Mouse (Mus musculus) CD4-positive naive resting alpha-beta T cell, adult 76 days (primary cell): ENCODE measurements around the gene Taar5. TPM values are rescaled to one million over a fixed set of nuclear protein-coding genes. Genes with fewer than 3 reads are reported as not detected.

Source experiments
- total RNA-seq: library from RNA; stranded (reverse); gene quantifications from one replicate; pipeline ENCODE4 v1.2.4, GENCODE M21; 2023

The Taar5 gene
- not detected for total RNA-seq

GRCm38 (mm10) chr10:23970656-23971165 is at the start of gene Taar5:
TSS of gene Taar5 (plus strand) at chr10:23970706.

GRCm38 (mm10) chr10:23938312-23938711 is 32.2 kb upstream of the Taar5 start, which contains the start of gene Taar2:
TSS of gene Taar2 (plus strand) at chr10:23938572.

DNA sequence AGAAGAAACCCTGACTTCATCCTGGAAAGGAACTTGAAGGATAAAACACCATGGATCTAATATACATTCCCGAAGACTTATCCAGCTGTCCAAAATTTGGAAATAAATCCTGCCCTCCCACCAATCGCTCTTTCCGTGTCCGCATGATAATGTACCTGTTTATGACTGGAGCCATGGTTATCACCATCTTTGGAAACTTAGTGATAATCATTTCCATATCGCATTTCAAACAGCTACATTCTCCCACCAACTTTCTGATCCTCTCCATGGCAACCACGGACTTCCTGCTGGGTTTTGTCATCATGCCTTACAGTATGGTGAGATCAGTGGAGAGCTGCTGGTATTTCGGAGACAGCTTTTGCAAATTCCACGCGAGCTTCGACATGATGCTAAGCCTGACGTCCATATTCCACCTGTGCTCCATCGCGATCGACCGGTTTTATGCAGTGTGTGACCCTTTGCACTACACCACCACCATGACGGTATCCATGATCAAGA is 20.9 kb upstream of the Taar5 start, which contains the start of gene Taar3:
Taar3 (plus strand) TSS at position 51 of the 498 bp plus-strand sequence.

GRCm38 (mm10) chr10:23960444-23960915 is 10.0 kb upstream of the Taar5 start, which contains the start of gene Taar4:
TSS of gene Taar4 (plus strand) at chr10:23960494.

DNA sequence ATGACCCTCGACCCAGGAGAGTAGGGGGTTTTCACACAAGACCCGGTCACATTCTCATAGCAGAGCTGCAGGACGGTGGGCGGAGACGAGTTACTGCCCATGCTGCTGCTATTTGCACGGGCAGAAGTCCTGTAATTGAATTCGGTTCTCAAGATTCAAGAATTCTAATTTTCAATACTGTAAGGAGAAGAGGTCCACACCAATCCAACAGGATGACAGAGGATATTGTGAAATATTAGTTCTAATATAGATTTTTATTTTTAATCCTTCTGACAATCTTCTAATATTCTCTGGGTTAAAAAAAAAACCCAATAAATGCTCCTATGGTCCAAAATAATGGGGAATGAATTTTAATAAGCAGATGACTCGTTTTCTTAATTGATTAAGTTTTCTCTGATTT is 15.0 kb downstream of the Taar5 start, which contains the start of gene Taar6:
Taar6 (minus strand) TSS at position 101 of the 400 bp plus-strand sequence.

DNA sequence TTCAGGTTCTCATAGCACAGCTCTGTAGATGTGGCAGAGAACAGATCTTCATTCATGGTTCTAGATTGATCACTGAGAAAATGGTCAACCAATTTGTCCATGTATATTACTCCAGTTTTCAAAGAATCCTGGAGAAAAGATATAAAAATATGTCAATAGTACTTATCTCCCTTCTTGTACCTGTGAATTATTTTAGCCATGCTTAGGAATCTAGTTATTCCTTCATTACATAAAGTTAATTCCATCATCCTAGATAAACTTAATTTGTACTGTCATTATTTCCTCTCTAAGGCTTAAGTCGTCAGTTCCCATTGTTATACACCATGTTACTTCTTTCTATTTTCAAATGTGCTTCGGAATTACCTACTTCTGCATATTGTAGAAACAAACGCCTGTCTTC is 22.9 kb downstream of the Taar5 start, which contains the start of gene Taar7a:
Taar7a (minus strand) TSS at position 101 of the 400 bp plus-strand sequence.

DNA sequence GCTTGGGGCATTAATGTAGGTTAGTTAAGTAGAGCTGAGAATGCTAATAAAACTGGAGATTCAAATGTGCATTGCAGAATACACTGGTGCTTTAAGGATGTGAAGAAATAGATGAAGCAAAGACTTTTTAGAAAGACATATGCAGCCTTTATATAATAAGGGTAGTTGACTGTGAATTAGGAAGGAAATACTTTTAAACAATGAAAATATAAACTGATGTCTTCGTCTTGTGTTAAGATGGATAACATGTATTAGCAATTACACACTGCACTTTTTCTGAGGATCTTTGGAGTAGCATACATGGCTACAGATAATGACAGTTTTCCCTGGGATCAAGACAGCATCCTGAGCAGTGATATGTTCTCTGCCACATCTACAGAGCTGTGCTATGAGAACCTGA is 29.1 kb downstream of the Taar5 start, which contains the start of gene Taar7b:
Taar7b (plus strand) TSS at position 301 of the 400 bp plus-strand sequence.

Other genes with a start within 250 kb of the Taar5 start
- 901 TPM for gene Rps12, start 183.4 kb upstream of the Taar5 start, total RNA-seq
- not detected for gene Slc18b1, start 173.7 kb upstream of the Taar5 start, total RNA-seq
- gene Vnn3, start 119.2 kb upstream of the Taar5 start, total RNA-seq: 0.32 TPM
- gene Vnn1, start 76.0 kb upstream of the Taar5 start, total RNA-seq: not detected
- not detected for gene Taar1, start 50.4 kb upstream of the Taar5 start, total RNA-seq
- not detected for gene Taar2, start 32.1 kb upstream of the Taar5 start, total RNA-seq
- gene Taar3, start 21.1 kb upstream of the Taar5 start, total RNA-seq: not detected
- not detected for gene Taar4, start 10.2 kb upstream of the Taar5 start, total RNA-seq
- gene Taar6, start 14.9 kb downstream of the Taar5 start, total RNA-seq: not detected
- not detected for gene Taar7a, start 22.8 kb downstream of the Taar5 start, total RNA-seq
- gene Taar7b, start 29.2 kb downstream of the Taar5 start, total RNA-seq: not detected
- not detected for gene Taar7d, start 56.5 kb downstream of the Taar5 start, total RNA-seq
- gene Taar7e, start 66.9 kb downstream of the Taar5 start, total RNA-seq: not detected
- not detected for gene Taar7f, start 78.8 kb downstream of the Taar5 start, total RNA-seq
- gene Taar8a, start 105.8 kb downstream of the Taar5 start, total RNA-seq: not detected
- gene Taar8b, start 121.6 kb downstream of the Taar5 start, total RNA-seq: not detected
- not detected for gene Taar8c, start 131.2 kb downstream of the Taar5 start, total RNA-seq
- not detected for gene Taar9, start 138.8 kb downstream of the Taar5 start, total RNA-seq
- 29.5 TPM for gene Stx7, start 178.6 kb downstream of the Taar5 start, total RNA-seq